Mouse (Mus musculus) spleen, postnatal 10 days (tissue): ENCODE results near the gene Inhbc.

Source experiments
- DNase-seq, 2 experiments: peaks; one replicate each; pipeline ENCODE4 v3.0.0; 2021 to 2022; ENCODE audit warnings: low spot score in 2 of 2

The Inhbc gene

DNA sequence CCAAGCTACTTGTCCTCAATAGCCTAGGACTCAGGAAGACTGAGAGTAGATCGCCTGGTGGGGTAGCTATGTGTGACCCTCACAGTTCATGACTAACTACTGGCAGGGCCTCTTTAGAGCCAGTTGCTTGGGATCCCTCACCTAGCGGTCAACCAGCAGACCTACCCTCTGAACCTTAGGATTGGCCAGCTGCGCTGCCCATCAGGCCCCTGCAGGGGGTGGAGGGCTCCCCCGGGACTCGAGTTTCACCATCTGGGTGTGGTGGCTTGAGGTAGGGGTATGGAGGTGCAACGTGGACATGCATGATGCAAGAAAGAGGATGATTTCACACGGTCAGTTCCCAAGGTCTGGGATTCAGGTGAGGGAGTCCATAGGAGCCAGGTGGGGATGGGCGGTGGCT, 18.5 kb downstream of the Inhbc start:
- DNase-seq = no peak

DNA sequence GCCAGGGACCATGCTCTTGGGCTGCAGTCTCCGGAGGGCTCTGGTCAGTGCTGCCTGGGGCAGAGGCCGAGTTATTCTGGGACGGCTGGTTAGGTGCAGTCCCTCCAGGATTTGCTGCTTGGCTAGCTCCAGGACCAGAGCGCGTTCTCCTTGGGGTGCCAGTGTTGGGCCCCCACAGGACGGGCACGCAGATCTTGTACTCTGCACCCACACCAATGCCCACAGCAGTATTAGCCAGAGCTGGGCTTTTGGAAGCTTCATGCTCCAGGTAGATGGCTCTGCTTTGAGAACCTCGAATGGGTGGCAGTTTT, 19.0 kb downstream of the Inhbc start:
- no peak for DNase-seq

DNA sequence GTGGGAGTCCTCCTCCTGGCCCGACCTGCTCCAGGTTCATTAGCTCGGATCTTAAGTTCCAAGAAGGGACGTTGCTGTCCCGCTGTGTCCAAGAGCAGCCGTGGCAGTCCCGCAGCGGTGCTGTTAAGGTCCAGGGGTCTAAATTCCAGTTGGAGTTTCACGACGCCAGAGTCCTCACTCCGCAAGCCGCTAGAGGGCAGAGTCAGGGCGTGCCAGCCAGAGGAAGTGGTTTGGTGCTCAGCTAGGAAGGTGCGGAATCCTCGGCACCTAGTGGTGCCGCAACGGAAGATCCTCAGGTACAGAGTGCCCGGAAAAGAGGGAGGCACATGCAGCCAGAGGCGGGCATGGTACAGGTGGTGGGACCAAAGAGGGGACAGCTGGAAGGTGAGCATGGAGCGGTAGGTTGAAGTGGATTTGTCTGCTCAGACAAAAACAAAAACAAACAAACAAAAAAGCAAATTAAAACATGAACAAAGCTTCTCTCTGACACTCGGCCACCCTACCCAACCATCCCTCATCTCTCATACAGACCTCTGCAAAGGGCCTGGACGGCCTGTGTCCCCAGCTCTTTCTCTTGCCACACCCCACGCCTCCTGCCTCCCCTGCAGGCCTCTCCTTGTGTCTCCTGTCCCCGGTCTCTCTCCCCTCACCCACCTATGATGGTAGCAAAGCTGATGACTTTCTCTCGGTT, 19.5 kb downstream of the Inhbc start:
- peak in 1 of 2 experiments; percentile 76 for DNase-seq

DNA sequence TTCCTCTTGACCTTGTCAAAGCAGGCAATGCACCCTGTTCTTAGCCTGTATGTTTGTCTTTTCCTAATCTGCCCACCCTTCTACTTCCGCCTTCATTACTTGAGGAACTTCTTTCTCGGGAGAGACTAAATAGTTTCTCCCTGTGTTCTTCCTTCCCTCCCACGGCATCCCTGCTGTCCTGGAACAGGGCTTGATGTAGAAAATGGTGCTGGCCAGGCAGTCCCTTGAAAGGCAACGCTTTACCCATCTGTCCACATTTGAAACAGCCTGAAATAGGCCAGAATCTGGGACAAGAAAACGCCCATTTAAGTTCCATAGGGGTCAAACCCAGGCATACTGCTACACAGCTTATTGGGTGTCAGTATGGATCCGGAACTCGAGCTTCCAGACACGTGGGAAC, 20.4 kb downstream of the Inhbc start:
- no peak for DNase-seq

DNA sequence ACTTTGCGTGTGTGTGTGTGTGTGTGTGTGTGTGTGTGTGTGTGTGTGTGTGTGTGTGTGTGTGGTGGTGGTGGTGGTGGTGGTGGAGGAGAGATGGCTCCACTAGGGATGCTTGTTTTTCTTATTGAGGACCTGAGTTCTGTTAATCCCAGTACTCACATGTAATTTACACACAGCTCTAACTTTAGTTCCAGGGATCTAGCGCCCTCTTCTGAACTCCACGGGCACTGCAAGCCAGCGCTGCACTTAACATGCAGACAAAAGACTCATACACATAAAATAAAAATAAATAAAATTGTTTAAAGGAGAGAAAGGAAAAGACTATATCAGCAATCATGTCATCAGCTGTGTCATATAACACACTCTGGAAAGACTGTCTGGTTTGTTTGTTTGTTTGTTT, 21.3 kb downstream of the Inhbc start:
- DNase-seq = peak in 1 of 2 experiments; percentile 56

DNA sequence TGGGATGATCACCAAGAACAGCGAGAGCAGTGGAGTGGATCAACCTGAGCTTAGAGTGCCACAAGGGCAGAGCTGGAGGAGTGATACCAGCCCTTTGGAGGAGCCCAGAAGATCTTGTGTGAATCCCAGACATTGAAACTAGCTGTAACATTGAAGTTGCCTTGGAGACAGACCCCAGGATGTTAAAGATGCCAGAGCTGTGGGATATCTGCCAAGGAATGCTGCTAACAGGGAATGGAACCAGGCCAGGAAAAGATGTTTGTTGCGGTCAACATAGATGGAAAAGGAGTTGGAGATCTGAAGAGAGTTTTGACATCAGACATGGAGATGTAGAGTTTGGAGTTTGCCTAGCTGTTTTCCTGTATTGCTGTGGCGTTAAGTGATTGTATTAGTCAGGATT, 24.1 kb downstream of the Inhbc start:
- no peak for DNase-seq

DNA sequence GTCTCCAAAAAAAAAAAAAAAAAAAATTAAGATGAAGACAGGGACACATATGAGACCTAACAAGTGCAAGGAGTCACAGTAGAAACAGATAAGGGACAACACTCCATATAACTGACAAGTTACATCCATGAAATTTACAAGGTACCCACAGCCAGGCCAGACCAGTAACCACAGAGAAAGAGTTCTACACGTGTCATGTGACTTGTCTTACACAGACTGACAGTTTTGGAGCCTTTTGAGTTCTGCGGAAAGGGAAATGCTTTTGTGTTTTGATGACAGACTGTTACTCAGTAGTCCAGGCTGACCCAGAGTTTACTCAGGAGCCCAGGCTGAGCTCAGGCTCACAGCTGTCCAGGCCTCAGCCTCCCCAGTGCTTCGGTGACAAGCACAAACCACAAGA, 27.2 kb downstream of the Inhbc start:
- DNase-seq = no peak

DNA sequence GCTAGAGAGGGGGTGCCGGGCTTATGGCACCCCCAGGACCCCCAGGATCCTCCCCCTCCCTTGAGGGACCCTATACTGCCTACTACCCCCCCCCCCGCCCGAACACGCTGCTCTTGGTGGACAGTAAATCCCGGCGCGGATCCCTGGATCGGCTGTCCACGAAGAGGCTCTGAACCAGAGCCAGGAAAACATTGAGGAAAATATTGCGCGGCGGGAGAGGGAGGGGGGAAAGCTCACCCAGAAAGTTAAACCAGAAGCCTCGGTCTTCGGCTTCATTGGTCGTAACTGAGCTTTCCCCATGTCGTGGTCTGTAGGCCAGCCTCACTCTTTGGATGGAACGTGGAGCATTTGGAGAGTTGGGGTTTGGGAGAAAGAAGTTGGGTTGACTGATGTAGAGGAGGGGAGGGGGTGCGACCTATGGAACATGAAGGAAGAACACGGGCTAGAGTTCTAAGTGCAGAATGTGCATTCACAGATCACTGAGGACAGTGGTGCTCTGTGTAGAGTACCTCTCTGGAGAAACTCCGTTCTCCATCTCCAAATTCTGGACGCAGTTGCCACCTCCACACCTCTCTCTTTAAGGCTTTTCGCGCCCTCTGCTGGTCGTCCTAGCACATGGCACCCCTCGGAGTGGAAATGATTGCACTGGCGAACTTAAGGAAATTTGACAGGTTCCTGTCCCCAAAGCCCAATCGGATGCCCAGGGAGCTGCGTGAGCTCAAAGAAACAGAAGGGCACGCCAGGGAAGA, 28.2 kb downstream of the Inhbc start, which contains the start of gene Gli1:
Gene Gli1, minus strand, starts transcription at position 84 of the 749 bp plus-strand sequence.
- peak; percentile 75 to 89 for DNase-seq

DNA sequence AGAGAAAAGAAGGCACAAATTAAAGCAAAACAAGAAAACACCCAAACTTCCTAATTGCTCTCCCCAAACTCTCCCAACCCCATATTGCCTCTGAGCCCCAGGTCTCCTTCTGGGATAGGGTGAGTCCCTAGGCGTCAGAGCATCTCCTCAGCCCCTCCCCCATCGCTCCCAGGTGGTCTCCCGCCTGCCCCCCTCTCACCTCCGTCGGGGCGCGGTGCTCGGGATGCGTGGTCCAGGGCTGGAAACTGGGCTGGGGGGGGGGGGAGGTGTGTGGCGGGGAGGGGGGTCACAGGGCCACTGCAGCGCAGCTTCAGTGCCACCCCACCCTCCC, 28.9 kb downstream of the Inhbc start:
- DNase-seq = no peak

DNA sequence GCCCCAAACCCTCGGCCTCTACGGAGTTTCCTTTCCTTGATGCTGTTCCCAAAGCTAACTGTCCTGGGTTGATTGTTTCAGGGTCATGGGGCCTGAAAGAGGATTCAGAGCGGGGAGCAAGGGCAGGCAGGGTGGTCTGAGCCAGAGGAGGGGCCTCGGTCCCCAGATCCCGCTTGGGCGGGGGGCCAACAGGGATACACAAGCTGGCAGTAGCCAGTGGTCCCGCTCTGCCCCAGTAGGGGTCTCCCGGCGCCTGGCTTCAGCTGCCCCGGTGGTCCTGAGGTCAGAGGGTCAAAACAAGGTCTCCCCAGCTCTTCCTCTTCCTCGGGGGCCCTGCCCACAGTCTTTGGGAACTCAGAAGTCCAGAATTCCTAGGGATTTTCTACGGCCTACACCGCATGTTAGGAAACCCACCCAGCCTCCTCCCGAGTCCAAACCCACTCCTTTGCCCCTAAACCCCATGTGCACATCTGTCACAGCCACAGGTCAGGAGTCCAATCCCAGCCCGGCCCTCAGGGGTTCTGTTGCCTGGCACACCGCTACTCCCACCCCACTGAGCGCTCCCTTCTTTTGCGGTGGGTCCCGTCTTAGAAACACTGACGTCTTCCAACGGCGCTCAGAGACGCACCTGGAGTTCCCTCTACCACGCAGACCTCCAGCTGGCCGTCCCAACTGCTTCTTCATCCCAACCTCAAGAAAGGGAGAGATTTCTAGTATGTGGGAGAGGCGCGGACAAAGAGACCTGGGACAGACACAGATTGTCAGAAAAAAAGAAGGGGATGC, 29.5 kb downstream of the Inhbc start:
- no peak for DNase-seq

DNA sequence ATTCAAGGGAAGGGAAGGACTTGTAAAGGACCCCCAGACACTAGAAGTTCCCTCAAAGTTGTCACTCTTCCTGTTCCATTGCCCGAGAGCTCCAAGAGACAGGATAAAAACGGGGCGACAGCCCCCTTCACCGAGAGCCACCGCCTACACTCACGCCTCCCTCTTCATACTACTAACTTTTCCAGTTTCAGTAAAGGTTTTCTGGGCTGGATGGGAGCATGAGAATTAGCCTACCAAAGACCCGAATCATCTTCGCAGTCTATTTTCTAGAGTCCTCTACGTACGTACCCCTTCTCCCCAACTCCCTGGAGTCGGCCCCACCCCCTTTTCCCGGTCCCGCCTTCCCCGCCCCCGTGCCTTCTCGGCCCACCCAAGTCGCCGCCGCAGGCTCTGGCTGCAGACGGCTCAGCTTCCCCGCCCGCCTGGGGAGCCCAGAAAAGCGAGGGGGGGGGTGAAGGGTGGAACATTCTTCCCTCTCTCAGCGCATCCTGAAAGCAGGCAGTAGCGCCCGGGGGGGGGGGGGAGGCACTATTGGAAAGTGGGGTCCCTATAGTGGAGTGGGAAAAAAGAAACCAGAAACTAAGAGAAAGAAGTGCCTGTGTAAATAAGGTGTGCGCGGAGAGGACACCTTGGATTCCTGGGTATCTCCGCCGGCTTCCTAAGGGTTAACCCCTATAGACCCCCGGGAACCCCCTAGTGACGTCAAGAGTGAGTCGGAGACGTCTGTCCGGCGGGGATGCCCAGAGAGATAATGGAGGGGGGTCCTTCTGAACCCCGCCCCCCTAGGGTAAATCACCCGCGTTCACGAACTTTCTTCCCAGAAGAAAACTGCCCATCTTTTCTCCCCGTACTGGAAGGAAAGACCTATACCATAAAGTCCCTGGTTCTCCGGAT, 30.3 kb downstream of the Inhbc start:
- DNase-seq = no peak

DNA sequence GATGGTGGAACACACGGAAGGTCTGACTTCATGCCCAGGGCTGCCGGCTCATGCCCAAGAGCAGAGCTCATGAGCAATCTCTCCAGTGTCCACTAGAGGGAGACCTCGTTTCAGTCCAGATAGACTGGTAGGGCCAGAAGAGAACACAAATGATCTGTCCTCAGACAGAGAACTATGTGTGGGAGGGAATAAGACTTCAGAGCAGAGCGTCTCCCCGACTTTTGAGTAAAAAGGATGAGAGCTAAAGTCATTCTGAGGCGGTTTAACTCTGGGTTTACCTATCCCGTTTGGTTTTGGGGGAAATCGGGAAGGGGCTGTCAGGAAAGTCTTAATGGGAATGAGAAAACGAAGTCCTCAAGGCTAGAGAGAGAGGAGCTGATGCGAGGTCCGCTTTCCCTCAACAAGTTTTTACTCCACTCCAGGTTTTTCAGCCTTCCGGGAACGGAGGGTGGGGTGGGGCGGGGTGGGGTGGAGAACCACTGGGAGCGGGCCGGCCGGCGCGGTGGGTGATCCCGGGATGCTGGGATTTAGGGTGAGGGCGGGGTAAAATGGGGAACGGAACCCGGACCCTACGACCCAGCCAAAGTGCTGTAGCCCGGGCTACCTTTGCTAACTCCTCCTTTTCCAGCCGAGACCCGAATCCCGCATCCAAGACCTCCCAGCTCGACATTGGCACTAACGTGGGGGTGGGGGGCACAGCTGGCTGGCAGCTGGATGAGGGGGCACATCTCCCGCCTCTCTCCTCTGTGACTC, 31.1 kb downstream of the Inhbc start:
- DNase-seq = peak; percentile 73 to 87

DNA sequence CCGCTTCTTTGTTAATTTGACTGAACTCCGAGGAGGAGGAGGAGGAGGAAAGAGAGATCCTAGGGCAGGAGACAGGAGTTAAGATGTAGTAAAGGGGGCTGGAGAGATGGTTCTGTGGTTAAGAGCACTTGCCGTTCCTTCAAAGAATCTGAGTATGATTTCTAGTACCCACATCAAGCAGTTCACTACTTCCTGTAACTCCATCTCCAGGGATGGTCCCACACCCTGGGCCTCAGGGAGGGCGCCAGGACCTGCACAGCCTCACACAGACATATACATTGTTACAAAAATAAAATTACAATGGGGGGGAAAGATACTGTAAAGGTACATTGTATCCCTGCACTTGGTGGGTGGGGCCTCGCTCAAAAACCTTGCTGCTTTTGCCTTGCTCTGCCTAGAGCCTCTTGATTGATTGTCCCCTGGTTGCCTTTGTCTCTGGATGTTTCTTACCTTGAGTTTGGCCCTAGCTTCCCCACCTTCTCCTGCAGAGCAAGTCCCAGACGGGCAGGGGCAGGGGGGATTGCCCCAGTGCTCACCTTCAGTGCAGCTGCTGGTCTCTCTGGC, 32.6 kb downstream of the Inhbc start:
- DNase-seq = peak in 1 of 2 experiments; percentile 9

DNA sequence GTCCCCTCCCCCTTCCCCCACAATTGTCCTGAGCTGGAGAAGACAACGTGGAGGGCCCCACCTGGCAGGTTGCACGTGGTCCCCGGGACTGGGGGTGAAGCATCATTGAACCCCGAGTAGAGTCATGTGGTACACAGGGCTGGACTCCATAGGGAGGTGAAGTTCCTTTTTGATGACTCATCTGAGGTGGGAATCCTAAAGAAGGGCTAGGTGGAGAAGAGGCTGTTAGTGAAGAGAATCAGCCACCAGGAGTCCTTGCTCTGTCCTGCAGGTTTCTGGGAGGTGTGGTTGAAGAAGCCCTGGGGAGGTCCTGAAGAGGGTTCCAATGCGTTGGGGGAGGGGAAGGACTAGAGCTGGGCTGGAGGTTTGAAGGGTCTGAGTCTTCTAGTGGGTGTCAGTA, 33.3 kb downstream of the Inhbc start:
- DNase-seq = no peak

DNA sequence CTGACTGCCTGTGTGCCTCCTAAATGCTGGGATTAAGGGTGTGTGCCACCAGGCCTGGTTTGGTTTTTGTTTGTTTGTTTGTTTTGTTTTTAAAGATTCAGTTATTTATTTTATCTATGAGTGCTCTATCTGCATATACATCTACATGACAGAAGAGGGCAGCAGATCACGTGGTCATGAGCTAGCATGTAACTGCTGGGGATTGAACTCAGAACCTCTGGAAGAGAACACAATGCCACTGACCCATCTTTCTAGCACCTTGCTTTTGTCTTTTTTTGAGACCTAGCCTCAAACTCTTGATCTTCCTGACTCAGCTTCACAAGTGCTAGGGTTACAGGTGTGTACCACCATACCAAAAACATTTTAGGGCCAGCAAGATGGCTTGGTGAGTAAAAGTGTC, 35.0 kb downstream of the Inhbc start:
- DNase-seq = no peak

DNA sequence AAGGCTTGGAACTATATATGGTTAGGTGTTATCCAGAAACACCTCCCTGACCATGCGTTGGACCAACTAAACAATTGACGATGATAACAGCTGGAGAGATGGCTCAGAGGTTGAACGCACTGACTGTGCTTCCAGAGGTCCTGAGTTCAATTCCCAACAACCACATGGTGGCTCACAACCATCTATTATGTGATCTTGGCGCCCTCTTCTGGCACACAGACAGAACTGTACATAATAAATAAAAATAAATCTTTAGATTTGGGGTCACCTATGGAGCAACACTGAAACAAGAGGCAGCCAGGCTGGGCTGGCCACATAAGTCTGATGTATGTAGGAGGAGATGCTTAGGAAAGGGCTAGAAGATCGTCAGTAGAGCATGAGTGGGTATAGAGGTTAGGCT, 37.1 kb downstream of the Inhbc start:
- peak in 1 of 2 experiments; percentile 39 for DNase-seq

DNA sequence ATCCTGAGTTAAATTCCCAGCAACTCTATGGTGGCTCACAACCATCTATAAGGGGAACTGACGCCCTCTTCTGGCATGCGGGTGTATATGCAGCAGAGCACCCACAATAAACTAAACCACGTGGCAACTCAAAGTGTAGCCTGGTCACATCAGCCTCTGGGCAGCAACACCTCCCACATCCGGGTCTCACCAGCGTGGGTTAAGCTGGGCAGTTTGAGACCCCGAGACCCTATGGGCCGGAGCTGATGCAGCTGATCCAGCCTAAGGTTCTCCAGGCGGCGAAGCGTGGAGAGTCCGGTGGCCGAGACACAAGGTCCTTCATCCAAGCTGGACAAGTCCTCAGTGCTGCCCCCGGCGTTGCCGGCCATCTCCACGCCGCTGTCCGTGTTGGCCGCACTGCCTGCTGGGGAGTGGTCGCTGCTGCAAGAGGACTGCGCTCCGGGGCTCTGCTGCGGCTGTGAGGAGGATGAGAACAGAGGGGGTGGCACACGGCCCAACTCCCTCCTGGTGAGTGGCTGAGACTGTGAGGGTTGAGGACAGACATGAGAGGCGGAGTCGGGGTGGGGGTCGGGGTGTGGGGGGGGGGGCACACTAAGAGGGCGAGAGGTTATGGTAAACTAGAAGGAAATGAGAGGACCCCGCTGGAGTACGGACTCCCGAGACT, 37.9 kb downstream of the Inhbc start:
- peak in 1 of 2 experiments; percentile 22 for DNase-seq

DNA sequence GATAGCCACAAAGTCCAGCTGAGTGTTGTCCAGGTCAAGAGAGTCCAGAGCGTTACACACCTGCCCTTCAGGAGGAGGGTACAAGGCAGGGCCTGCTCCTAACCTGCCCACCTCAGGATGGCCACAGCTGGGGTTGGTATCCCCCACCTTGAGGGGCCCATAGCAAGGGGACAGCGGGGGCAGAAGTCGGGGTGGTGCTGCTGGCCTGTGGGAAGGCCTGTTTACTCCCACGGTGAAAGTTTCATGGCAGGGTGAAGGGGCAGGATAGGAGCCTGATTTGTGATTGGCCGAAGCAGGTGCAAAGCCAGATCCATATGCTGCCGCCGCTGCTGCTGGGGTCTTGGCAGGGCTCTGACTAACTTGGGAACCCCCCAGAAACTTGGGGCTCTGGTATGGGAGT, 40.0 kb downstream of the Inhbc start:
- DNase-seq = no peak

DNA sequence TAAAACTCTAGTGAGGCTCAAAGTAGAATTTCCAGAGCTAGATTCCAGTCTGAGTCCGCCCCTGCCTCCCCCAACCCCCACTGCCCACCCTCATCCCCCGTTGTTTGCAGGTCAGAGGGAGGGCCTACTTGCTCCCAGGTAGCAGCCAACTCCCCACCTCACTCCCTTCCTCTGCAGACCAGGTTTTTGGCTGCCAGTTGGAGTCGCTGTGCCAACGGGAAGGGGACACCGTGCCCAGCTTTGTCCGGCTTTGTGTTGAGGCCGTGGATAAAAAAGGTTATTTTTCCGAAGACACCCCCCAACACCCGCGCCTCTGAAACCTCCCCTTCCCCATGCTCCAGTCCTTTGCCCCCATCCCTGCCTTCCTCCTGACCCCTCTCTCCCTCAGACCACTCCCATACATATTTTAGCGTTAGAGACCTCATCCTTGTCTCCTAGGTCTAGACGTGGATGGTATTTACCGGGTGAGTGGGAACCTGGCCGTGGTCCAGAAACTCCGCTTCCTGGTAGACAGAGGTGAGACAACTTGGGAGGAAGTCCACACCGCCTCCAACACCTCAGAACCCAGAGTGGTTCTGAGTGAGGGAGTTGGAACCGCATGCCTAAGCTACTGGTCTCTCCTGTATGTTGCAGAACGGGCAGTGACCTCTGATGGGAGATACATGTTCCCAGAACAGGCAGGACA, 42.6 kb downstream of the Inhbc start:
- no peak for DNase-seq

DNA sequence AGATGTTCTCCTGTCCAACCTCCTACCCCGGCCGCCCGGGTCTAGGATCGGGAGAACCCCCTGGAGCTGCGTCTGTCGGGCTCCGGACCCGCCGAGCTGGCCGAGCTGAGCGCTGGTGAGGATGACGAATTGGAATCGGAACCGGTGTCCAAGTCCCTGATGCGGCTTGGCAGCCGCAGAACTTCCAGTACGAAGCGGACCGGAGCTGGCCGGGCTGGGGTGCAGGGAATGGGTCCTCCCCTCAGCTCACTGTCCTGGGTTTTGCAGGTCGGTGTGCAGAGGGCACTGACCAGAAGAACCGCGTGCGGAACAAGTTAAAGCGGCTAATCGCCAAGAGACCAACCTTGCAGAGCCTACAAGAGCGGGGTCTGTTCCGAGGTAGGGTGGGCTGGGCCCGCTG, 43.4 kb downstream of the Inhbc start:
- no peak for DNase-seq
